Mouse (Mus musculus): ENCODE measurements around the gene Gse1.

Gene Gse1

DNA sequence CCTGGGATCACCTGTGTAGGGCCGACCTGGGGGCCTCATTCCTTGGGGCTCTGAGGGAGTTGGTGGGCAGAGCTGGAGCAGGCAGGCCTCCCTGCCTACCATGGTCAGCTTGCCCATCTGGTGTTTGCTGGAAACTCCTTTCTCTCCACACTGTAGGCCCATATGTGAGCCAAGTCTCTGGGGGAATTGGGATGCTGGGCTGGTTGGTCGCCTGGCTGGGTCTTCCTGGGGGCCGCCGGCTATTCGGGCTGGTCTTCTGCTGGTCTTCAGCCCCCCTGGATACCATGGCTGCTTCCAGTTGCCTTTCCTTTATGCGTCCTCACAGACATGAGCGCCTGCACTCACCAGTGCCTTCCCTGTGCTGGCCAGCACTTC, 293.3 kb downstream of the Gse1 start:
- DNase-seq, result no peak

DNA sequence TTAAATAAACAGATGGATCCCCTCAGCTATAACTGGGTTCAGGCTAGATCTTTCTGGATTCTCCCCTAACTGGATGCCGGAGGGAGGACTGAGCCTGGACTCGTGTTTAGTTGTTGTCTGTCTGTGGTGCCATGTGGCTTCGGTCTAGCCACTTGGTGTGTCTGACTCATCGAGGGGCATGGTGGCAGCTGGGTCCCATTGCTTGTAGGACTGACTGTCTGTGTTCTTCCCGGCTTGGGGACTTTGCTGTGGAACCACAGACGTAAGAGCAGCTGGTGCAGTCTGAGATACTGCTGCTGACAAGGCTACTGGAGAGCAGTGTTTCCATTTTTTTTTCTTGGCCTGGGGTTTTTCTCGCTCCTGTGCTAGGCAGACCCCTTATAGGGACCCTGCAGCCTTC, 295.4 kb downstream of the Gse1 start:
- DNase-seq, result no peak

- no peak for DNase-seq
Observed at GRCm38 (mm10) chr8:120525135-120525534, 296.9 kb downstream of the Gse1 start.

GRCm38 (mm10) chr8:120525832-120526231, 297.6 kb downstream of the Gse1 start:
- DNase-seq, result no peak

DNA sequence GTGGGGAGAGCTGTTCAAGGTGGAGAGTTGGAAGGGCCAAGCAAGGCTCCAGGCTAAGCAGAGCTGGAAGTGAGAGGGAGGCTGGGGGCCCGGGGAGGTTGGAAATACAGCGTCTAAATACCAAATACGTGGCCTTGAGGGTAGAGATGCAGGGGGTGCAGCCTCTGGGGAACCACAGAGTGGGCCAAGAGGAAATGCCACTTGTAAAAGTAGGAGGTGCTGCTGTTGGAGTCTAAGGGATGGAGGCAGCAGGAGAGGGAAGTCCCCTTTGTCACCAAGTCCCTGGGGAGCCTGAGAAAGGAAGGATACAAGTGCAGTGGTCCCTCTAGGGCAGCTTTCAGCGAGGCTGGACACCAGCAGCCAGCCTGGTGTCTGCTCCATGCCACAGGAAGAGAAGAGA, 298.3 kb downstream of the Gse1 start:
- DNase-seq, result no peak

- no peak for DNase-seq
Observed at GRCm38 (mm10) chr8:120528332-120528731, 300.1 kb downstream of the Gse1 start.

DNA sequence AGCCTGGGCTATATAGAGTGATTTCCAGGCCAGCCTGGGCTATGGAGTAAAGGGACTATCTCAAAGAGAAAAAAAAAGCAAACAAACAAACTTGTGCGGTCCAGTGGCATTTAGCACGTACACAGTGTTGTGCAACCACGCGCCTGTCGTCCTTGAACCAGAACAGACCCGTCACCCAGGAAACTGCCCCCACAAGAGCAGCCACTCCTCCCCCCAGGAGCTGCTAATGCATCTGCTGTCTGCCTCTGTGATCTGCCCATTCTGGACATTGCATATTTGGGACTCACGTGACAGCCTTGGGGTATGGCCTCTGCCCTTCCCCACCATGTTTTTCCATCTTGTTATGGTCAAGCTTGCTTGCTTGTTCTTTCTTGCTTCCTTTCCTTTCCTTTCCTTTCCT, 301.0 kb downstream of the Gse1 start:
- DNase-seq, result no peak

DNA sequence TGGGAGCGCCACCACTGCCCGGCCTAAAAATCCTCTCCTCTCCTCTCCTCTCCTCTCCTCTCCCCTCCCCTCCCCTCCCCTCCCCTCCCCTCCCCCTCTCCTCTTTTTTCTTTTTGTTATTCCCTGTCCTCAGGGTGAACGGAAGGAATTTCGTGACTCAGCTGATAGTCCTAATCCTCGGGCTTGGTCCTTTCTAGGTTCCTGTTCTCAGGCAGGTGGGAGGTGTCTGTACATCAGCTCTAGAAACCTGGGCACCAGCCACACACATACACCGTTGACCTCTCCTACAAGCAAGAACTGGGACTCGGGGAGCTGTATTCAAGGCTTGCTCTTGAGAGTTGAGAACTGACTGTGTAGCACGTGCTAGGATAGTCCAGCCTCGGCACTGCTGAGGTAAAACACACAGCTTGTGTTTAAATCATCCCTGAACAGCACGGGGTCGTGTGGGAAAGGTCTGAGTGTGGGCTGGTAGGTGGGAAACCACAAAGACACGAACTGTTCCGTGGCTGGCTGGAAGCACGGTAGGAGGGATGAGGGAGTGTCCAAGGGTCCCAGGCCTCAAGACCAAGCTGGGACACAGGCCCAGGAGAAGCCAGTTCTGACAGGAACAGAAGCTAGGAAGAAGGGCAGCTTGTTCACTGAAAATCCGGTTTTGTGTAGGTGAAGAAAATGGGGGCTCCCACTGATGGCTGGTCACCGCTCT, 302.8 kb downstream of the Gse1 start:
- DNase-seq, result no peak

- no peak for DNase-seq
Observed at GRCm38 (mm10) chr8:120531775-120532516, 303.7 kb downstream of the Gse1 start.

- peak; percentile 49 for DNase-seq
Observed at GRCm38 (mm10) chr8:120532517-120533215, 304.4 kb downstream of the Gse1 start.

GRCm38 (mm10) chr8:120533380-120533779, 305.1 kb downstream of the Gse1 start:
- DNase-seq, result no peak

GRCm38 (mm10) chr8:120534080-120534479, 305.8 kb downstream of the Gse1 start:
- no peak for DNase-seq

- peak; percentile 87 for DNase-seq
Observed at GRCm38 (mm10) chr8:120534504-120535368, 306.5 kb downstream of the Gse1 start.

- peak; percentile 88 for DNase-seq
Observed at GRCm38 (mm10) chr8:120535452-120536305, 307.4 kb downstream of the Gse1 start.

GRCm38 (mm10) chr8:120536306-120537206, 308.3 kb downstream of the Gse1 start:
- DNase-seq, result peak; percentile 66

DNA sequence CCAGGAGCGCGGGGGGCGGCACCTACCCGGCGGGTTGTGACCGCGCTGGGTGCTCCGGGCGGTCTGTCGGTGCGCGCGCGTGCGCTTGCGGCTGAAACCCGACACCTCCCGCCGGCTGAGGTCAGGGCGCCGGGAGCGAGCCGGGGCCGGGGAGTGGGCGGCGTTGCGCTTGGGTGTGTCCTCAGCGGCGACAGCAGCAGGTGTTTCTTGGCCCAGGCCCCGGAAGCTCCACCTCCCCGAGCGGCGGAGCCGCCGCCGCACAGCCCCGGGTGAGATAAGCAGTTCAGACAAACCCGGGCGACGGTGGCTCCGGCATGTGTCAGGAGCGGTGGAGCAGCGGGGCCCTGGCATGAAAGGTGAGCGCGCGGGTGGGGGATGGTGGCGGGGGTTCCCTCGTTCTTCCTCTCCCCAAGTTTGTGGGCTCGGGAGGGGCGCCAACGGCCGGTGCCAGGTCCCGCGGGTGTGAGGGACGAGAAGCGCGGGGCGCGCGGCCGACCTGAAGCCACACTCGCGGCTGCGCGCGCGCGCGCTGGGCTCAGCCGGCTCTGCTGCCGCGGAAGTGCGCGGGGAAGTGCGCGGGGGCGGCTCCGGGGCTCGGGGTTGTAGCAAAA, 309.1 kb downstream of the Gse1 start:
- peak; percentile 71 for DNase-seq

DNA sequence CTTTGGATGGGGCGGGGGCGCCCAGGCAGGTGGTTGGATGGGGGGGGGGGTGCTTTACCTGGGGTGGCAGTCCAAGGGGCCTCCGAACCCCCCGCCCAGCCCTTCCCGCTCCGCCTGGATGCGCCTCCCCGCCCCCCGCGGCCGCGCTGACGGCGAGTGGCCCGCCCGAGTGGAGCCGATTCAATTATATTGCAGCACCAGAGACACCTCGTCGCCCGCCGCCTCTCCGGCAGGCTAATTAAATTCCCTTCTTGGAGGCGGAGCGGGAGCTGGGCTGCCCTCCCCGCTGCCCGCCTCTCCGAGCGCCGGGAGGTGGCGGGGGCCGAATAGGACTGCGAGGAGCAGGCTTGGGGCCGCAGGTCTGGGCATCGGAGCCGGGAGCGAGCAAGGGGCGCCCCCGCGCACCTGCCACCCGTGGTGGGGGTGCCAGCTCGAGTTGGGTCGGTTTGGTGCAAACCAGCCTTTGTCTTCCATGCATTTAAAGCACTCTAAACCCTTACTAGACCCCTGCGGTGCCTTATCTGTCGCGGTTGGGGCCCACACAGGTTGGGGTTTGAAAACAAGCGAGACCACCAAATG, 309.7 kb downstream of the Gse1 start:
- peak; percentile 78 for DNase-seq

DNA sequence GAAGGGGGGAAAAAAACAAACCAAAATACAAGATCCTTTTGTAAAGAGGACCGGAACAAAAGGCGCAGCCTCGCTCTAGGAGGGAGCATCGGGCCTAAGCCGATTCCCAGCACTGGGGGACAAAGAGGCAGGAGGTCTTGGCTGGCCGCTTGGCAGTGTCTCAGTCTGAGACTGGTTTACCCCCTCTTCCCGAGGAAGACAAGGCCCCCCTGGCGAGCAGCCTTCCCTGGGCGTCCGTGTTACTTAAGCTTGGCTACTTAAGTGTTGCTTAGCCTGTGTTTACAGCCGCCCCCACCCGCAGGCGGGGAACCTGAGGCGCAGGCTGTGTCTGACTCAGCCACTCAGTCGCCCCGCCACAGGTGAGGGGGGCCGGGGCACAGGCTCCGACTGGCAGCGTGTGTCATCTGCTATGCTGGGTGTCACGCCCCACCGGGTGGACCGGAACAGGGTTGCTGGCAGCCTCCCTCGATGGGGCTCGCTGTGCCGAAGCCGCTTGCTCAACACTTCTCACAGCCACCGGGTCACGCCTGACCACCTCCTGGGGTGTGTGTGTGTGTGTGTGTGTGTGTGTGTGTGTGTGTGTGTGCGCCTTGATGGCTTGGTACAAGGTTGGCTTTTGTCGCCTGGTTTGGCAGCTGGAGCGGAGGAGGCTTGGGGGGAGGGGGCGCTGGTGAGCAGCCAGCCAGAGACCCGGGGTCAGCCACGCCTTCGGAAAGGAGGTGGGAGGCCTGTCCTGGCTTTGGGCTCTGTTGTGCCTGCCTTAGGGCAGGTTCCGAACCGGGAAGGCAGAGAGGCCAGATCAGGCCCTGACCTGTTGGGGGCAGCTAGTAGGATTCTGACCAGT, 310.4 kb downstream of the Gse1 start:
- DNase-seq, result peak; percentile 83

DNA sequence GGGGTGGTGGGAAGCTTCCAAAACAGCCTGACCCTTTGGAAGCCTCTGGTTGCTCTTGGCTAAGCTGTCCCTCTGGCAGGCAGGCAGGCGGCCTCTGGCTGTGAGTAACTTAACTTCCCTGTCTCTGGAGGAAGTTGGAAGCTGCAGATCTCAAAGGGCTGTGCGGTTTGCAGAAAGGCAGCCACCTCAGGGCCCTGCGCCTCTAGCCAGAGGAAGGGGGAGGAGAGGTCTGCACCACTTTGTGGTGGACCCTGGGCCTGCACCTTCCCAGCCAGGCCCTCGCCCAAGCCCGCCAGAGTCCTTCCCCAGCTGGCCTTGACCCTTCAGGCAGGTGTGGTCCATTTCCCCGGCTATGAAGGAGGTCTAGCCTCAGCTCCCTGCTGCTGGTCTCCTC, 311.1 kb downstream of the Gse1 start:
- no peak for DNase-seq
